Mouse (Mus musculus) spleen, adult 18-20 months (tissue): ENCODE results near the gene Mtor.
A peak's percentile ranks its signal among the peaks of the same experiment; 100 is the strongest.

Experiments used
- DNase-seq, 2 experiments: peaks; one replicate each; pipeline ENCODE4 v3.0.0; 2022; ENCODE audit warnings: mixed read lengths in 2 of 2

The Mtor gene

DNA sequence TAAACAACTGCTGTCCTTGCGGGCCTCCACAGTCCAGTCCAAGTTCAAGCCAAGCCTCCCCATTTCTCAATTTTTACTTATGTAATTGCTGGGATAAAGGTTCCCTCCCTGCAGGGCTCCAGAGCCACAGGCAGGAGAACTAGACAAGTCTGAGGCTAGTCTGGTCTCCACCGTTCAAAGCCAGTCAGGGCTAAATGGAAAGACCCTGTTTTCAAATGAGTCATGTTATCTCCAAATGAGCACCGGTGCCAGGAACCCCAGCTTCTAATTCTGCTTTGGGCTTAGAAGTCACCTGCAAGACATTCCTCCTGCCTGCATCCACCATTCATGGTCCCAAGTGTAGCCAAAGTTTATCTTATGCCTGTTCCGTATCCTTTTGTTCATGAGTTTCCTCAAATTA is 153.5 kb downstream of the Mtor start:
- DNase-seq, result no peak

DNA sequence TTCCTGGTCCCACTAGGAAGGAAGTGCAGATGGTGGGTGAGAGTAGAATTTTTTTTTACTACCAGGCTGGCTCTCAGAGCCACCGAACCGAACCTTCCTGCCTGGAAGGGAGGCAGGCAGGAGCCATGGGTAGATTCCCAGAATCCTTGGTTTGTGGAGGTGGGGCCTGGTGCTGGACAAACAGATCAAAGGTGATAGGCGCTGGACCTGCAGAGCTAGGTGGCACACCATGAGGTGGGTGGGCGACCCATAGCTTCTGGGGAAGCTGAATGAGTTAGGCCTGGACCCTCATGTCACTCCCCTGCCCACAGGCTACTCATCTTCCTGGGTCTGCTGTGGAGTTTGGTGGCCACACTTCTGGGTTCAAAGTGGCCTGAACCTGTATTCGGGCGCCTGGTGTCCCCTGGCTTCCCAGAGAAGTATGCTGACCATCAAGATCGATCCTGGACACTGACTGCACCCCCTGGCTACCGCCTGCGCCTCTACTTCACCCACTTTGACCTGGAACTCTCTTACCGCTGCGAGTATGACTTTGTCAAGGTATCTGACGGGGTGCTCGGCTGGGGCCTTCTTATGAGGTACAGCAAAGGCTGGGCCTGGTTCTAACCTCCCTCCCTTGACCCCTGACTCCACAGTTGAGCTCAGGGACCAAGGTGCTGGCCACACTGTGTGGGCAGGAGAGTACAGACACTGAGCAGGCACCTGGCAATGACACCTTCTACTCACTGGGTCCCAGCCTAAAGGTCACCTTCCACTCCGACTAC is 154.1 kb downstream of the Mtor start, which contains the start of gene Masp2:
Gene Masp2, plus strand, starts transcription at position 198 of the 764 bp plus-strand sequence.
- no peak for DNase-seq

DNA sequence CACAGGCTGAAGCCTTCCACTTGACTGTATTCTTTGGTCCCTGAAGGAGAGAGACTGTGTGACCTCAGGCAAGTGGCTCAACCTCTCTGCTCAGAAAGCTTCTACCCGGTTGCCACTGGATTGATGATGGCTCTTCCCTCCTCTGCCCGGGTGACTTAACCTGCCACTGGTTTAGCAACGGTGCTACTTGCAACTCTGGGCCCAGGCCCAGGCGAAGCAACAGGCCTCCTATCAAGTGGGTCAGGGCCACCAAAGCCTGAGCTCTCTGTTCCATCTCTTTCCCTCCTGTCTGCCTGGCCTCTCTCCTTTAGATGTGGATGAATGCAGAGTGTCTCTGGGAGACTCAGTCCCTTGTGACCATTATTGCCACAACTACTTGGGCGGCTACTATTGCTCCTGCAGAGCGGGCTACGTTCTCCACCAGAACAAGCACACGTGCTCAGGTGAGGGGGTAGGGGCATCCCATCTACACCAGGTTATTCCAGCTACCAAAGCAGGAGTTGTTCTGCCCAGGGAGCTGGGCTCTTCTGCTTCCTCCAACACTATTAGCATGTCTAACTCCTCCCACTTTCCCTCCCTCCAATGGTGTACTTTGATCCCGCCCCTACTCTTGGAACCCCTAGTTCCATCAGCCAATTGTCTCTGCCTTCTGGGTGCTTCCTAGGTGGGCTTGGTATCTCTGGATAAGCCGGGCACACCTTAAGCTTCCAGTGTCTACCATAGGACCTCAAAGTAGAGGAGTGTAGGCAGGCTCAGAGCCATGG is 155.1 kb downstream of the Mtor start:
- DNase-seq, result no peak

DNA sequence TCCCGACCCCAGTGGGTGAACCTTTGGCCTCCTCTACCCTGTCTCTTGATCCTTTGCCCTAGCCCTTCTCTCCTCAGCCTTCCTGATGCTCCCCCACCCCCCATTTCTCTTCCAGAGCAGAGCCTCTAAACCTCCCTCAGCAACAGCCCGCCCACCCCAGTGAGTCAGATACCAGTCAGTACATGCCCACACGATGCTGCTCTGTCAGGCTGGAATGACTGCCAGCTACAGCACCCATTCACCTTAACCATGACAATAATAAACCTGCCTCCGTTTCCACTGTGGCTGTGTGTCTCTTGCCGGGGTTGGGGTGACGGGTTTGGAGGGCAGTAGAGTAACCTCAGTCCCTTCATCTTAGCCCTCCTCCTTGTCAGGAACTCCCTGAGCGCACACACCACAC is 155.7 kb downstream of the Mtor start:
- DNase-seq, result no peak

DNA sequence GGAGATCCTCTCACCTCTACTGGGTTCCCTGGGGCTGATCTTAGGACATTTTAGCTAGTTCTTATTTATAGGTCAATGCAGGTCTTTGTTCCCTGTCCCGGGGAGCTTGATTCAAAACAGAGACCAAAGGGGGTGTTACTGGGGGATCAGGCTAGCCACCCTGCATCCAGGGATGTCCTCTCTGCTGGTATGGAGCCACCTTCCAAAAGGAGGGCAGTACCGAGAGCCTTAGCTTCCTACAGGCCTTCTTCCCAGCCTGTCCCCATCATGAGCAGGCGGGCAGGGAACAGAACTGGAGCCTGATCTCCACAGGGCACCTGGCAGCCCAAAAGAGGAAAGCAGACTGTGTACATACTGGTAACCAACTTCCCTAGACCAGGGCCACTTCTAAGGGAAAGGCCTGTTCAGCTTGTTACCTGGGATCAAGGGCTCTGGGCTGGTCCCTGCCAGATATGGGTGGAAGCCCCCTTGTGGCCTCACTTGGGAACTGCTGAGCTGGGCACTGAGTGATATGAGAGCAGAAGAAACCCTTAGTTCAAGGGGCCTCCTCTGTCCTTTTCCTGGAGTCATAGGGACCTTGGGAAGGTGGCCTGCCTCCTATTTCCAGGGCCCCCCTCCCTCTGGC is 156.2 kb downstream of the Mtor start:
- peak; percentile 43 to 64 for DNase-seq
